Mouse (Mus musculus) liver, postnatal 0 days (tissue): ENCODE measurements around the gene Mrgprg.

Experiments
- CTCF ChIP-seq: sonication (generic); IDR thresholded peaks from 2 replicates; pipeline ENCODE4 v1.5.1; 2016; ENCODE audit warnings: antibody characterized with exemption, low read depth
- EP300 ChIP-seq: IDR thresholded peaks from 2 replicates; pipeline ENCODE4 v1.6.1; 2016; ENCODE audit warnings: antibody characterized with exemption, low read depth, mild to moderate bottlenecking

- TF ChIP-seq CTCF (peak; percentile 74), EP300 (no peak)
These were observed 26.3 kb upstream of the Mrgprg start for GRCm38 (mm10) chr7:143793121-143793520.
